Comparison of ENCODE assay signal across 28 mouse cellular contexts in genomic region chr6:137163571-137163970, GRCm38 (mm10). TPM values are rescaled to one million over a fixed set of nuclear protein-coding genes. Genes with fewer than 3 reads are reported as not detected.
A peak's percentile ranks its signal among the peaks of the same experiment; 100 is the strongest.
DNase-seq lines count a peak whose midpoint lies in the region; ATAC-seq and TF ChIP-seq lines count a peak whose summit lies in the region.
"Had no signal": no experiment of that assay in that cellular context is flagged by ENCODE, and none has a peak within 500 bp of the region (broad histone marks: within the 10 kb centered on the region; RNA-seq: fewer than 3 reads in every experiment).

No protein-coding gene starts in this region.

- H3K4me3 ChIP-seq in embryonic facial prominence, embryonic 14.5 days (ENCODE audit: low read depth, low read length): no peak overlapping the region
- H3K4me3 ChIP-seq in embryonic facial prominence, embryonic 10.5 days: no peak overlapping the region
- H3K4me3 ChIP-seq in myocyte: no peak overlapping the region
- no peak overlapping the region for H3K4me3 ChIP-seq in kidney, embryonic 16.5 days (ENCODE audit: low read length)
- H3K4me3 ChIP-seq: forebrain, embryonic 10.5 days; heart, adult 2 months; heart, embryonic 12.5 days; layer of hippocampus, adult 2 months; lung, embryonic 15.5 days; neural tube, embryonic 12.5 days had no signal

- H3K4me2 ChIP-seq in embryonic facial prominence, embryonic 14.5 days (ENCODE audit: low read depth, low read length): no peak overlapping the region
- H3K4me2 ChIP-seq in myocyte (ENCODE audit: low read depth): no peak overlapping the region
- H3K4me2 ChIP-seq in kidney, embryonic 16.5 days (replicated peaks; ENCODE audit: low read depth, low read length): no peak overlapping the region
- H3K4me2 ChIP-seq: heart, embryonic 12.5 days; hindbrain, embryonic 14.5 days; lung, embryonic 15.5 days; neural tube, embryonic 12.5 days had no signal

- H3K9me3 ChIP-seq in embryonic facial prominence, embryonic 14.5 days (ENCODE audit: control insufficient read depth, low read length): no peaks in the 10 kb centered on the region
- H3K9me3 ChIP-seq in embryonic facial prominence, embryonic 10.5 days: no peaks in the 10 kb centered on the region
- no peaks in the 10 kb centered on the region for H3K9me3 ChIP-seq in kidney, embryonic 16.5 days (ENCODE audit: low read length)
- H3K9me3 ChIP-seq: forebrain, embryonic 10.5 days; heart, embryonic 12.5 days; lung, embryonic 15.5 days; neural tube, embryonic 12.5 days had no signal

- peak; percentile 22 for DNase-seq in embryonic facial prominence, embryonic 14.5 days (ENCODE audit: low spot score)
- DNase-seq in embryonic facial prominence, embryonic 10.5 days (ENCODE audit: low spot score): no peak
- DNase-seq in monocyte, adult 2 months (ENCODE audit: low read depth in 1 of 2, low spot score in 2 of 2): peak; percentile 19 to 47
- DNase-seq in fibroblast of lung, adult 2 months (ENCODE audit: low read depth): peak; percentile 48
- no peak for DNase-seq in kidney, adult 8-10 months
- DNase-seq: adrenal gland, postnatal 25 days; cerebellum, adult 18-20 months; cerebellum, postnatal 10 days; heart, adult 2 months; heart, postnatal 4 days; kidney, postnatal 25 days; liver; lung, postnatal 4 days; midbrain, embryonic 14.5 days; right cerebral cortex, adult 18-20 months; spleen, adult 18-20 months; thymus, postnatal 25 days had no signal

- no peaks in the 10 kb centered on the region for H3K27me3 ChIP-seq in embryonic facial prominence, embryonic 14.5 days (replicated peaks; ENCODE audit: control insufficient read depth, insufficient read depth, low read length)
- H3K27me3 ChIP-seq in embryonic facial prominence, embryonic 10.5 days (replicated peaks; ENCODE audit: low read depth, poor library complexity, severe bottlenecking): peaks cover 20% of the 10 kb centered on the region
- no peaks in the 10 kb centered on the region for H3K27me3 ChIP-seq in myocyte (ENCODE audit: control insufficient read depth, insufficient read depth, insufficient read length)
- no peaks in the 10 kb centered on the region for H3K27me3 ChIP-seq in kidney, embryonic 16.5 days (ENCODE audit: insufficient read depth, low read length)
- H3K27me3 ChIP-seq: heart, embryonic 12.5 days; lung, embryonic 15.5 days had no signal

- H3ac ChIP-seq in myocyte (ENCODE audit: control insufficient read depth, insufficient read length): no peak overlapping the region

- H3K4me1 ChIP-seq in embryonic facial prominence, embryonic 14.5 days (ENCODE audit: control insufficient read depth, insufficient read depth, low read length): peaks cover 18% of the 10 kb centered on the region; the same call in 1 of the 2 replicates
- peaks cover 17% of the 10 kb centered on the region for H3K4me1 ChIP-seq in embryonic facial prominence, embryonic 10.5 days
- peaks cover 14% of the 10 kb centered on the region; the same call in 1 of the 2 replicates for H3K4me1 ChIP-seq in kidney, embryonic 16.5 days (ENCODE audit: insufficient read depth, low read length)
- H3K4me1 ChIP-seq: heart, embryonic 12.5 days; neural tube, embryonic 12.5 days had no signal

- H3K9ac ChIP-seq in embryonic facial prominence, embryonic 14.5 days (ENCODE audit: low read depth, low read length): no peak overlapping the region
- no peak overlapping the region for H3K9ac ChIP-seq in kidney, embryonic 16.5 days (replicated peaks; ENCODE audit: low read length)
- H3K9ac ChIP-seq: heart, embryonic 12.5 days; hindbrain, embryonic 14.5 days; lung, embryonic 15.5 days; neural tube, embryonic 12.5 days had no signal

- WGBS in embryonic facial prominence, embryonic 14.5 days: 61% methylated on average over 10 of the region's 10 CpGs
- WGBS in embryonic facial prominence, embryonic 10.5 days: 62% methylated on average over 10 of the region's 10 CpGs
- 71% methylated on average over 10 of the region's 10 CpGs for WGBS in kidney, embryonic 16.5 days

- H3K36me3 ChIP-seq in embryonic facial prominence, embryonic 14.5 days (ENCODE audit: control insufficient read depth, insufficient read depth, low read length): no peaks in the 10 kb centered on the region
- H3K36me3 ChIP-seq in embryonic facial prominence, embryonic 10.5 days (replicated peaks): no peaks in the 10 kb centered on the region
- H3K36me3 ChIP-seq in myocyte (ENCODE audit: control insufficient read depth, insufficient read depth): no peaks in the 10 kb centered on the region
- no peaks in the 10 kb centered on the region for H3K36me3 ChIP-seq in kidney, embryonic 16.5 days (ENCODE audit: insufficient read depth, low read length)
- H3K36me3 ChIP-seq: forebrain, embryonic 10.5 days; heart, embryonic 12.5 days; lung, embryonic 15.5 days; neural tube, embryonic 12.5 days had no signal

- no peaks in the 10 kb centered on the region for H3K79me2 ChIP-seq in myocyte (ENCODE audit: control insufficient read depth, insufficient read depth)

- no peak for ATAC-seq in embryonic facial prominence, embryonic 14.5 days (ENCODE audit: low read depth)
- no peak for ATAC-seq in monocyte, adult 5-6 weeks (replicated peaks; ENCODE audit: insufficient number of reproducible peaks, low FRiP score, low TSS enrichment, poor library complexity, severe bottlenecking)
- ATAC-seq in kidney, embryonic 16.5 days (ENCODE audit: low FRiP score, low TSS enrichment): no peak
- ATAC-seq: forebrain, embryonic 16.5 days; intestine, postnatal 0 days had no signal

- TF ChIP-seq POLR2A in myocyte (IDR thresholded peaks at IDR 0.05; ENCODE audit: insufficient read length, low read depth): no peak

- H3K27ac ChIP-seq in embryonic facial prominence, embryonic 14.5 days (replicated peaks; ENCODE audit: low read depth, low read length): no peak overlapping the region
- H3K27ac ChIP-seq in embryonic facial prominence, embryonic 10.5 days (replicated peaks): no peak overlapping the region
- H3K27ac ChIP-seq in kidney, embryonic 16.5 days (ENCODE audit: low read length): no peak overlapping the region
- H3K27ac ChIP-seq: forebrain, embryonic 10.5 days; heart, adult 2 months; hindbrain, embryonic 14.5 days; layer of hippocampus, adult 2 months; lung, embryonic 15.5 days; neural tube, embryonic 12.5 days had no signal

TF ChIP-seq in myocyte, 11 proteins besides CTCF, POLR2A, EP300 and RAD21:
- TF ChIP-seq E2F4 (IDR thresholded peaks at IDR 0.05; ENCODE audit: insufficient read depth): no peak
- no peak for TF ChIP-seq MYOG (IDR thresholded peaks at IDR 0.05; ENCODE audit: control insufficient read depth in 1 of 3, insufficient read depth in 1 of 3, insufficient read length in 2 of 3, low read depth in 2 of 3)
- TF ChIP-seq CEBPB (IDR thresholded peaks at IDR 0.05; ENCODE audit: insufficient read depth, poor library complexity, severe bottlenecking): 0 out of 2 replicates have a peak, but pooled peaks have one; percentile 17

RNA-seq across cellular contexts. Expression of gene Rerg, which starts 6.7 kb away (rescaled TPM):
- 23.1 and 26.0 TPM in 2 replicates for polyA plus RNA-seq in embryonic facial prominence, embryonic 14.5 days (2014; fragmentation: Nextera tagmentation; extraction: Ambion mirVana)
- 3.3 and 3.6 TPM in 2 replicates for polyA plus RNA-seq in embryonic facial prominence, embryonic 10.5 days (2016; fragmentation: Nextera tagmentation; extraction: Ambion mirVana)
- not detected in 3 replicates for total RNA-seq in monocyte, adult 5-6 weeks (2017)
- polyA plus RNA-seq in myocyte (2012; fragmentation: generic; extraction: Trizol): 3.1 TPM
- 14.4 and 16.2 TPM in 2 replicates for polyA plus RNA-seq in kidney, embryonic 16.5 days (2015; fragmentation: Nextera tagmentation; extraction: Ambion mirVana)

Comparison
In these comparisons a context has a peak if more than half of its experiments do, and no peak if none do; other contexts are left out.
1. DNase-seq: peak in embryonic facial prominence, embryonic 14.5 days (single experiment), monocyte, adult 2 months (2 of 2) and fibroblast of lung, adult 2 months (single experiment); none in embryonic facial prominence, embryonic 10.5 days (single experiment) and kidney, adult 8-10 months (0 of 2).